Mouse (Mus musculus): ENCODE measurements around the gene Sema4d.
"Not testable (repeated sequence)": the region's sequence is repeated elsewhere in the genome, so short reads cannot be mapped to it uniquely, and the experiment has no call there.

Gene Sema4d

GRCm38 (mm10) chr13:51678687-51679086 lies 114.9 kb downstream of the Sema4d start:
- DNase-seq (ENCODE audit: low spot score) = no peak

GRCm38 (mm10) chr13:51677630-51678185 lies 115.8 kb downstream of the Sema4d start:
- no peak for DNase-seq (ENCODE audit: low spot score)

GRCm38 (mm10) chr13:51677041-51677440 lies 116.5 kb downstream of the Sema4d start:
- no peak for DNase-seq (ENCODE audit: low spot score)

- DNase-seq (ENCODE audit: low spot score) = no peak
Observed at GRCm38 (mm10) chr13:51676641-51677040, 116.9 kb downstream of the Sema4d start.

GRCm38 (mm10) chr13:51668195-51668594 lies 125.4 kb downstream of the Sema4d start:
- not testable (repeated sequence) for DNase-seq (ENCODE audit: low spot score)

GRCm38 (mm10) chr13:51663561-51663960 lies 130.0 kb downstream of the Sema4d start:
- no peak for DNase-seq (ENCODE audit: low spot score)

GRCm38 (mm10) chr13:51659573-51659972 lies 134.0 kb downstream of the Sema4d start:
- DNase-seq (ENCODE audit: low spot score) = no peak

GRCm38 (mm10) chr13:51658094-51658493 lies 135.5 kb downstream of the Sema4d start:
- DNase-seq (ENCODE audit: low spot score) = no peak

GRCm38 (mm10) chr13:51656516-51657235 lies 136.9 kb downstream of the Sema4d start:
- no peak for DNase-seq (ENCODE audit: low spot score)

- no peak for DNase-seq (ENCODE audit: low spot score)
Observed at GRCm38 (mm10) chr13:51653961-51654360, 139.6 kb downstream of the Sema4d start.

- no peak for DNase-seq (ENCODE audit: low spot score)
Observed at GRCm38 (mm10) chr13:51653159-51653558, 140.4 kb downstream of the Sema4d start.

GRCm38 (mm10) chr13:51651408-51652064 lies 142.0 kb downstream of the Sema4d start, which contains the start of gene Secisbp2:
TSS of gene Secisbp2 (plus strand) at chr13:51651697.
- DNase-seq (ENCODE audit: low spot score) = peak; percentile 91

- no peak for DNase-seq (ENCODE audit: low spot score)
Observed at GRCm38 (mm10) chr13:51649740-51650139, 143.8 kb downstream of the Sema4d start.

GRCm38 (mm10) chr13:51648237-51648636 lies 145.3 kb downstream of the Sema4d start:
- no peak for DNase-seq (ENCODE audit: low spot score)

GRCm38 (mm10) chr13:51647770-51648169 lies 145.8 kb downstream of the Sema4d start:
- DNase-seq (ENCODE audit: low spot score) = no peak

- DNase-seq (ENCODE audit: low spot score) = no peak
Observed at GRCm38 (mm10) chr13:51646362-51647027, 147.1 kb downstream of the Sema4d start.

- DNase-seq (ENCODE audit: low spot score) = no peak
Observed at GRCm38 (mm10) chr13:51645872-51646271, 147.7 kb downstream of the Sema4d start.

GRCm38 (mm10) chr13:51644829-51645789 lies 148.4 kb downstream of the Sema4d start, which contains the start of gene Cks2:
TSS of gene Cks2 (plus strand) at chr13:51645232.
- DNase-seq (ENCODE audit: low spot score) = peak; percentile 86

GRCm38 (mm10) chr13:51643924-51644828 lies 149.4 kb downstream of the Sema4d start:
- DNase-seq (ENCODE audit: low spot score) = no peak

GRCm38 (mm10) chr13:51642171-51642778 lies 151.3 kb downstream of the Sema4d start:
- DNase-seq (ENCODE audit: low spot score) = no peak
